Mouse (Mus musculus) megakaryocyte progenitor cell, adult 5-6 weeks (primary cell): ENCODE measurements around the gene Hist1h2bm. TPM values are rescaled to one million over a fixed set of nuclear protein-coding genes. Genes with fewer than 3 reads are reported as not detected.

Source experiments
- ATAC-seq: replicated peaks from 2 replicates; pipeline ENCODE4 v1.8.0; 2016; ENCODE audit warnings: mild to moderate bottlenecking, moderate TSS enrichment, inconsistent platforms; ENCODE audit not compliant: poor library complexity
- total RNA-seq, 2 experiments: library from RNA; stranded (forward) in 1 of 2; stranded (reverse) in 1 of 2; fragments of 157-497, 149-512 nt in 1 of 2; fragments of 200-1000 nt in 1 of 2; gene quantifications; 2 replicates each; pipeline versions ENCODE4 v1.2.3 to v1.2.4; 2015 to 2017

The Hist1h2bm gene
- total RNA-seq, 2 experiments from 2014 or later = 137 to 542 TPM

DNA sequence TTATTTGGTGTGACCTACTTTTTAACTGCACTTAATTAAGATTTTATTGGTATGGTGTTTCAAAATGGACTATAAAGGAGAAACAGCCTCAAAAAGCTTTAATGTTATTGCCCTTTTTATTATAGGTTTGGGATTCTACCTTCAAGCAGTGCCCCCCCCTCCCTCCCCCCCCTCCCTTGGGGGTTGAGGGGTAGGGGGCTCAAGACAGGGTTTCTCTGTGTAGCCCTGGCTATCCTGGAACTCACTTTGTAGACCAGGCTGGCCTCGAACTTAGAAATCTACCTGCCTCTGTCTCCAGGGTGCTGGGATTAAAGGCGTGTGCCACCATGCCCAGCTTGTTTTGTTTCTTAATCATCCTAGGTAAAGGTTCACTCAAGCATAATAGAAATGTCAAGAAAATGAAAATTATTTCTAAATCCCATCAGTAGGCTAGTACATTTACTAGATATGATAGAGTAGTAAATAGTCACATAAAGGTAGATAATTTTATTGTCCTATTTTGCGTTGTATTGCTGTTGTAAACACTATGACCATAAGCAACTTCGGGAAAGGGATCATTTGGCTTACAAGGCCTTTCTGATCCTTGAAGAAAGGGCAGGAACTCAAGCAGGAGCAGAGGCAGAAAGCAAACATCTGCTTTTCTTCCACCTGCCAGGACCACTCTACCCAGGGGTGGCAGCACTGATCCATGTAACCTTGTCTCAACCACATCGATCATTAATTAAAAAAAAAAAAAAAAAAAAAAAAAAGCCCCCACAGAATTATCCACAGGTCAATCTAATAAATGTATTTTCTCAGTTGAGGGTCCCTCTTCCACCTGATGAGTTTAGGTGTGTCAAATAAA is 1.4 kb downstream of the Hist1h2bm start:
- ATAC-seq = no peak

DNA sequence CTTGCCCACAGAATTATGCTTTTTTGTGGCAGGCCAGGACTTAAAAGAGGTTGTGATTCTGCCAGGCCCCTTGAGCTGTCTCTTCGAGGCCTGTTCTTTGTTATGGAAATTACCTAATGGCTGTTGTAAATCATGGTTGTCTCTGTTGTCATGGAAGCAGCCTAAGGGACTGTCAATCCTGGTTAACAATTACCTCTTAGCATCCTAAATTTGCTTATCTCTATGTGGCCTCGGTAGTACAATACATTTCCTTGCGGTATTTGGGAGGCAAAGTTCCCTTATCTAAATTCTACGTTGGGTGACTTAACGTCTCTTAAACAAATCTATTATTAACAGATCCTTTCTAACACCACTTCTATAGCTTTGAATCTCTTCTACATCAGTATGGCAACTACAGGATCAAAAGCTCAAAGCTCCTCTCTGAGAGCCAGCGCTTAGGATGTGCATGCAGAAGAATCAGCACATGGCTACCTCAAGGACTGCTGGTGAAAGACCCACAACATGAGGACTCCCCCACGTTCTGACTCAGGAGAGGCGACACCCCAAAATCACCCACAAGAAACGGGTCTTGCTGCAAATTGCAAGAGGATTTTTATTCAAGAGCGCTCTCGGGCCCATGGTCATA is 6.2 kb downstream of the Hist1h2bm start:
- ATAC-seq = peak; percentile 48

DNA sequence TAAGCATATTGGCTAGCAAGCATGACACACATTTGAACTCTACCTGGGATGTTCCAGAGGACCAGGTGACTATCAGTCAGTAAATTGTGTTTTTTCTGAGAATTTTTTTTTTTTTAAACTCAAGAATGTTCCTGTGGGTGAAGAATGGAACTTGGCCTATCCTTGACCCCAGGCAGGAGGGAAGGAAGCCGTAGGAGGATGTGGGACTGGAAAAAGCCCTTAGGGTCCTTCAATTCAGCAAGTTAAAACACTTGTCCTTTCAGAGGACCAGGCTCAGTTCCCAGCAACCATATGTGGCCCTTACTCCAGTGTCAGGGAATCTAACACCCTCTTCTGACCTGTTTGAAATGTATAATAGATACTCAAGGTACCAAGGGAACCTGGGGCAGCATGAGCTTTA is 7.7 kb downstream of the Hist1h2bm start:
- ATAC-seq = no peak

DNA sequence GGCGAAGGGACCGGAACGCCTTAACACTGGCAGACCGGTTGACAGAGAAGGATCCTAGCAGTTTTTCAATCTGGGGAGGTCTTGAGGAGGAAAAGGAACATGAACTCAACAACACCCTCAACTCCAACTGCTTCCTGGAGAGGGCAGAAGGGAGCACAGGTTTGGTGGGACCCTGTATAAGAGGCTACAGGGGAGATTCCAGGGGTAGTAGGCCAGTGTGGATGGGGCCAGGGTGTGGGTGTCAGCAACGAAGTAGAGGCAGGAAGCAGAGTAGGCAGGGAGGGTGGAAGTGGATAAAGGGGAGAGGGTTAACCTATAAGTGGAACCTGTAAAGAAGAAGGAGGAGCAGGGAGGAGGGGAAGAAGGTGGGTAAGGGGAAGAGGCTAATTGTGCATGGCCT is 11.6 kb downstream of the Hist1h2bm start:
- ATAC-seq = no peak

DNA sequence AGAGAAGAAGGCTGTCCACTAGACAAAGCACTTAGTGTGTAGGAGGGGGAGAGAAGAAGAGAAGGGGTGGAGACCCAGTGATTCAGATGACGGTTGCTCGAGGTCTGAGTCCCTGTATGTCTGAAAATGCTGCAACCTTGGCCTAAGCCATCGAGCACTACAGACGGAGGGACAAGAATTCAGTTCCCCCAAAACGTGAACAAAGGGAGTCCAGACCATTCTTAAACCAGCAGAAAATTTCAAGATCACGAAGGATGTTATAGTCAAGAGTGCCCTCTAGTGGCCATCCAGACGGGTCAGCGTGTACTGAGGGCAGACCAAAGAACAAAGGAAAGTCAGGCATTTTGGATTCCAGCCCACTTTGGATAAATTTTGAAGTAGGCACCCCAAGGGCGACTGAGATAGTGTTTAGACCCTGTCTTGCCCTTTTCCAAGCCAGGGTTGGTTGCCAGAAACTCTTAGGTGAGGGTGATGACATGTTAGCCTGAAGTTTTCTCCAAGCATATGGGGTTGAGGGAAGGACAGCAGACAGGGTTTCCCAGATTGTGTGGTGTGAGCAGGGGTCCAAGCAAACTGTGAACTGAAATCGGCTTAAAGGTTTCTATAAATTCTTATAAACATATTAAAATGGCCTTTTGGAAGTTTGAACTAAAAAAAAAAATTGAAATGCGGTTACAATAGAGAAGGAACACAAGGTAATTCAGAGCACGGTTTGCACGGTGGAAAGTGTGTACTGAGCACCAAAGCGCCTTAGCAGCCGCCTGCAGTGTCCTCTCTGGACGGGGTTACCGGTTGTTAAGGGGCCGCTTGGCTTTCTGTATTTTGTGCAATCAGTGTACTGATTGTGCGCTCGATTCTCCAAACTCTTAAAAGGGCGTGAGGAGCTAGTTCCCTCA is 12.4 kb downstream of the Hist1h2bm start:
- peak; percentile 69 for ATAC-seq

DNA sequence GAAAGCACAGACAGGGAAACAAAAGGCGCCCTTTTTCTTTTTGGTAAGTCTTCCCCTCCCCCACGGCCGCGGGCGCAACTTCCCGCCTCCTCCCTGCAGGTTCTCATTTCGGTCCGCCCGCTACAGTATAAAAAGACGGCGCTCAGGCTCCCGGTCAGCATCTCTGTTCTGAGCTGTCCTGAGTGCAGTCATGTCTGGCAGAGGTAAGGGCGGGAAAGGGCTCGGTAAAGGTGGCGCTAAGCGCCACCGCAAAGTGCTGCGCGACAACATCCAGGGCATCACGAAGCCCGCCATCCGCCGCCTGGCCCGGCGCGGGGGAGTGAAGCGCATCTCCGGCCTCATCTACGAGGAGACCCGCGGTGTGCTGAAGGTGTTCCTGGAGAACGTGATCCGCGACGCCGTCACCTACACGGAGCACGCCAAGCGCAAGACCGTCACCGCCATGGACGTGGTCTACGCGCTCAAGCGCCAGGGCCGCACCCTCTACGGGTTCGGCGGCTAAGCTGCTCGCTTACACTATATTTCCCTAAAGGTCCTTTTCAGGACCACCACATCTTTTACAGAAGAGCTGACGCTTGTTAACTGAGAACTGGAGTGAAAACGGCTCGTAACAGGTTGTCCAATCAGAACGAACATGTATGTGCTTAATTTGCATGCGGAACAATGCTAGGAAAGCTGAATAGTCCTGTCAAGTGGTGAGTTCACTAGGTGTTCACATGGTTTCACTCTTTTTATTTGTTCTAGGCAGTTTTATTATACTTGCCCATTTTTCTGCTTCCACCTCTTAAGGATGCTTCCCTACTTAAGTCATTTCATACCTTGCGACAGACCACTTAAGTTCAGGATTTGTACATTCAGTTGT is 13.3 kb downstream of the Hist1h2bm start, which contains the start of gene Hist1h4j:
TSS of gene Hist1h4j (plus strand) at position 159 of the 862 bp plus-strand sequence.
- peak; percentile 81 for ATAC-seq

DNA sequence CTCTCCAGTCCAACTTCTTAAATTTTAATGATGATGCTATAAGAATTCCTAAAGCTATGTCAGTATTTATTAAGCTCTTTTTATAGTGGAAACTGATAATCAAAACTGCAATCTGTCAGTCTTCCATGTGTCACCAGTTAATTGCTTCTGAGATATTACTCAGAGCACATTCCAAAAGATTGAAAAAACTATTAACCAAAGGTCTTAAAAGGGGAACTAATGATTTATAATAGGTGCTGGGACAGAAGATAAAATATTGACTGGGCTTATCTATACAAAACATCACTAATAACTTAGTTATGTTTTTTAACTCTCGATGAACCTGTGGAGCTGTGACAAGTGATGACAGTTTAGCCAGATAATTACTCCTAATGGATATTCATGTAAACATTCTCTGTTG is 23.2 kb downstream of the Hist1h2bm start:
- no peak for ATAC-seq

DNA sequence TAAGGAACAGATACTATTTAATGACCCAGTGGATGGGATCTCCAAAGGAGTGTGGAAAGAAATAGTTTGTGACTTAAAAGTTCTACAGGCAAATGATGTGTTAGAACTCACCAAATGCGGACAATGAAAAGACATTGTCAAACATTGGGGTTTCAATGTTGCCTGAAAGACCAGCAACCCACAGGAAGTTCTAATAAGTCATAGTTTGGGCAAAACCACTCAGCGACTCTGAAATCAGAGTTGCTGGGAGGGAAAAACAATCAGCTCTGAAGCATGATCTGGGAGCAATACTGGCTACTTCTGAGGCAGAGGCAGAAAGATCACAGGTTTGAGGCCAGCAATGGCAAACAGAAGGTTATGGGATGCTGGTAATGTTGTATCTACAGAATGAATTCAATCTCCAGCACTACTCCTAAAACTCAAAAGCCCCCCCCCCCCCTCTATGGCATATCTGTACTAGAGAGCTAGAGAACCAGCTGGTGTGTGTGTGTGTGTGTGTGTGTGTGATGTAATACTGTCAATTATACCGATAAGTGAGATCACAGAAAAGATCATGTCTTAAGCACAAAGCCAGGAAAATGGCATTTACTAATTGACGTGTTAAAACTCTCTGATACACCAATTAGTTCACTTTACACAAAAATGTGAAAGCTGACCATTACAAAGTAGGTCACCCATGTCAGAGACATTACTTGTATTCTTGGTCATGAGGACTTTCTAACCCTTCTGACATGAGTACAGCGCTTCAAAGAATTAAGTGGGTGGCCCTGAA is 27.7 kb downstream of the Hist1h2bm start:
- ATAC-seq = peak; percentile 13

DNA sequence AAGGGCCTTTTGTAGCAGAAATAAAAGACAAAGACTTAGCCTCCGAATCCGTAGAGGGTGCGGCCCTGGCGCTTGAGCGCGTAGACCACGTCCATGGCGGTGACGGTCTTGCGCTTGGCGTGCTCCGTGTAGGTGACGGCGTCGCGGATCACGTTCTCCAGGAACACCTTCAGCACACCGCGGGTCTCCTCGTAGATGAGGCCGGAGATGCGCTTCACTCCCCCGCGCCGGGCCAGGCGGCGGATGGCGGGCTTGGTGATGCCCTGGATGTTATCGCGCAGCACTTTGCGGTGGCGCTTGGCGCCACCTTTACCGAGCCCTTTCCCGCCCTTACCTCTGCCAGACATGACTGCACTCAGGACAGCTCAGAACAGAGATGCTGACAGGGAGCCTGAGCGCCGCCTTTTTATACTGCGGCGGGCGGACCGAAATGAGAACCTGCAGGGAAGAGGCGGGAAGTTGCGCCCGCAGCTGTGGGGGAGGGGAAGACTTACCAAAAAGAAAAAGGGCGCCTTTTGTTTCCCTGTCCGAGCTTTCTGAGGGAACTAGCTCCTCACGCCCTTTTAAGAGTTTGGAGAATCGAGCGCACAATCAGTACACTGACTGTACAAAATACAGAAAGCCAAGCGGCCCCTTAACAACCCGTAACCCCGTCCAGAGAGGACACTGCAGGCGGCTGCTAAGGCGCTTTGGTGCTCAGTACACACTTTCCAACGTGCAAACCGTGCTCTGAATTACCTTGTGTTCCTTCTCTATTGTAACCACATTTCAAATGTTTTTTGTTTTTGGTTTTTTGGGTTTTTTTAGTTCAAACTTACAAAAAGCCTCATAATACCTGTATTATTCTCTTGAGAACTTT is 28.5 kb downstream of the Hist1h2bm start, which contains the start of gene Hist1h4k:
TSS of gene Hist1h4k (minus strand) at position 347 of the 859 bp plus-strand sequence.
- ATAC-seq = peak; percentile 59

DNA sequence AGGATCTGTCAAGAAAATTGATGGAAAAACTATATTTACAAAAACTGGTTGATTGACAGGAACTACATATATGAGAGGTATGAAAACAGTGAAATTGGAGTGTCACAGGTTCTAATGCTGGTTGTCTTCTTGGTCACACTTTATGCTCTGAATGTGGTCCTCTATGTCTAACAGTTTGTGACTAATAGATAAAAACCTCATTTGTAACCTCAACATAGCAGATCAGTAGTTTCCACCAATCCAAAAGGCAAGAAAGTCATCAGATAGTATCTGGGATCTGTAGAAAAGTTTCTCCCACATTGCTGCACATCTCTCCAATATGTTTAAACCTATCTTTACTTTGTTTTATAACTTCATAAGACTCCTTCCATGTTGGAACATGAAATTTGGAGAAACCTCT is 29.6 kb downstream of the Hist1h2bm start:
- no peak for ATAC-seq

DNA sequence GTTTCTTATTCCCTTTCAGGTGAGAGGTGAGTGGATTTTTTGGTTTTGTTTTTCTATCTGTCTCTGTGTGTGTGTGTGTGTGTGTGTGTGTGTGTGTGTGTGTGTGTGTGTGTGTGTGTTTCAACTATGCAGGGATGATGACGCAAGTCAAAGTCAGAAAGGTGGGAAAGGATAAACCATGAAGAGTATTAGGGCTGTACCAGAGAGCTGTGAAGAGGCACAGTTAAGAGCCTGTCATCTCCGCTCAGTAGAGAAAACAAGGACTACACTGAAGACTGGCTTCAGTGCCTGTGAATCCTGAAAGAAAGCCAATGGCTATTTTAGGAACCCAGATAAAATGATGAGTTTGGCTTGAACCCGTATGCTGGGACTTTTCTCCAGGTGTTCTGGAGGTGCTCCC is 30.0 kb downstream of the Hist1h2bm start:
- no peak for ATAC-seq

DNA sequence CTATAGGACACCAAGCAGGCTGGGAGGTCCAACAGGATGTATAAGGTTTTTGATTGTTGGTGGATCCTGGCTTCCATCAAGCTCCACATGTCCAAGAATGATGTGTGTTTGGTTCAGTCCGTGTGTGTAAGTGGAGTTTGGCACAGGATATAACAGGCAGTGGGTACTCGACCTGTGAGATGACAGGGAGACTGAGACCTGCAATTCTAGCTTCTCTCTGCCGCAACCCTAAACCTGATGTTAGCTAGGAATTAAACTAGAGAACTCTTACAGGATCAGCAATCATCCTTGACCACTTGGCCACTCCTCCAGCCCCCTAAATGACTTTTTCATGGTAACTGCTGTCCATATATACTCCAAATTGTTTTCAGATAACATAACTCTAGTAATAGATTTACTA is 30.5 kb downstream of the Hist1h2bm start:
- no peak for ATAC-seq

DNA sequence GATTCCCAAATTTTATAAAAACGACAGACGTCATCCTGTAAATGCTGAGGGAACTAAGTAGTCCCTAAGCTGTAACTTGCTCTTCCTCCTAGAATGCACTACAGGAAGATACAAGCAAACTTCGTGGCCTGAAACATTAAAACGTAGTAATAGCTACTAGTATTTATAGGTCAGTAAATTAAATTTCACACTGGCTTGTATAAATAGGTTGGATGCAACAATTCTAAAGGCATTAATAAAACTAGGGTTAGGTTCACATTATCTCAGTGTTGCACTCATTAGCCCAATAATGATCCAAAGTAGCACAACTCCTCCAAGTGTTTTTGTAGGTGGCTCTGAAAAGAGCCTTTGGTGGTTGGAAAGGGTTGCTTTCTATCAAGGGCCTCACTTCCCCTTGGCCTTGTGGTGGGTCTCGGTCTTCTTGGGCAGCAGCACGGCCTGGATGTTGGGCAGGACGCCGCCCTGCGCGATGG is 31.2 kb downstream of the Hist1h2bm start:
- peak; percentile 17 for ATAC-seq

DNA sequence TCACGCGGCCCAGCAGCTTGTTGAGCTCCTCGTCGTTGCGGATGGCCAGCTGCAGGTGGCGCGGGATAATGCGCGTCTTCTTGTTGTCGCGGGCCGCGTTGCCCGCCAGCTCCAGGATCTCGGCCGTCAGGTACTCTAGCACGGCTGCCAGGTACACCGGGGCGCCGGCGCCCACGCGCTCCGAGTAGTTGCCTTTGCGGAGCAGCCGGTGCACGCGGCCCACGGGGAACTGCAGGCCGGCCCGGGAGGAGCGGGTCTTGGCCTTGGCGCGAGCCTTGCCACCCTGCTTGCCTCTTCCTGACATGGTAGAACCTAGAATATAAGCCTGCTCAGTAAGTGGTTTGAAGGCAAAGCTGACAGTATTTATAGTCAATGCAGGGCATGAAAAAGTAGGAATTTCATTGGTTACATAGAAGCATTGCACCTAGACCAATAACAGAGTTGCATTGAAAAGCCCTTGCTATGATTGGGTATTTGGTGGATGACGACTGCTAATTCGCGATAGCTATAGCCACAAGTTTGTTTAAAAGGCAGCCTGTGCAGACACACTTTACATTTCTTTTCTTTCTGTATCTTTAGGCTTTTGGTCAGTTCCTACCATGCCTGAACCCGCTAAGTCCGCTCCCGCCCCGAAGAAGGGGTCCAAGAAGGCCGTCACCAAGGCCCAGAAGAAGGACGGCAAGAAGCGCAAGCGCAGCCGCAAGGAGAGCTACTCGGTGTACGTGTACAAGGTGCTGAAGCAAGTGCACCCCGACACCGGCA is 31.9 kb downstream of the Hist1h2bm start, which contains the start of the genes Hist1h2ak and Hist1h2bn:
TSS of gene Hist1h2ak (minus strand) at position 304 of the 762 bp plus-strand sequence.
TSS of gene Hist1h2bn (plus strand) at position 600 of the 762 bp plus-strand sequence.
- peak; percentile 74 for ATAC-seq

DNA sequence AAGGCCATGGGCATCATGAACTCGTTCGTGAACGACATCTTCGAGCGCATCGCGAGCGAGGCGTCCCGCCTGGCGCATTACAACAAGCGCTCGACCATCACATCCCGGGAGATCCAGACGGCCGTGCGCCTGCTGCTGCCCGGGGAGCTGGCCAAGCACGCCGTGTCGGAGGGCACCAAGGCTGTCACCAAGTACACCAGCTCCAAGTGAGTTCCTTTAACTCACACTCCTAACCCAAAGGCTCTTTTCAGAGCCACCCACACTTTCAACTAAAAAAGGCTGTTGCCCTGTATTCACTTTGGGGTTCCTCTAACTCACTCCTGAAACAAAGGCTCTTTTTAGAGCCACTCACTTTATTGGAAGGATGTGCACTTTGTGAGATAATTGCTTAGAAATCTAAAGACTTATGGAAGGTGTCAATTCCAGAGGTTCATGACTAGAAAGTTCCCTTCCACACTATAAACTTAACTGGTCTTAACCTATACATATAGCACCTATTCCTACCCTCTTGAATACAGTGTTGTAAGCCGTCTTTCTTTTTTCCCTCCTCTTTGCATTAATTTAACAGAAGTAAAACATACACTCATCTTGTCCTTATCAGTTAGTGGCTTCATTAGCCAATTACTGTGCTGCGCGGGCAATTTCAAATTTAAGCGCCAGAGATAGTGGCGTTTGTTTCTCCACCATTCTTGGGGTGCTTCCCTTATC is 32.6 kb downstream of the Hist1h2bm start:
- ATAC-seq = peak; percentile 28

DNA sequence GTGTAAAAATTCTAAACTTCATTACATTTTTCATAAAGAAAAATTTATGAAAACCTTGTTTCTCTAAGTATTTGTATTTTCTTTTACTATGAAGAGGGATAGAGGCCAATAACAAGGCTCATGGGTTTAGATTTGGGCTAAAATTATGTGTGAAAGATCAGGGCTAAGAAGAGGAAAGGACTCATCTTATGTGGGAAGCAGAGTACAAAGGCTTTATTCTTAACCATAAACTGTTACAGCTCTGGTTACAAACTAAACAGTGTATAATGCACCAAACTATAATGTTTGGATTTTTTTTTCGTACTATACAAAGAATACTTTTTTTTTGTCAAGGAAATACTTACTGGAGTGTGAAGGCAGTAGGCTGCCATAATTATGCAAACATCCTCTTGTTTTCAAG is 33.9 kb downstream of the Hist1h2bm start:
- no peak for ATAC-seq
